Mouse (Mus musculus): ENCODE data around the gene Tsc22d1. TPM values are rescaled to one million over a fixed set of nuclear protein-coding genes. Genes with fewer than 3 reads are reported as not detected.

Gene Tsc22d1
- polyA plus RNA-seq, 1 experiment from 2014 or later = 792 TPM

DNA sequence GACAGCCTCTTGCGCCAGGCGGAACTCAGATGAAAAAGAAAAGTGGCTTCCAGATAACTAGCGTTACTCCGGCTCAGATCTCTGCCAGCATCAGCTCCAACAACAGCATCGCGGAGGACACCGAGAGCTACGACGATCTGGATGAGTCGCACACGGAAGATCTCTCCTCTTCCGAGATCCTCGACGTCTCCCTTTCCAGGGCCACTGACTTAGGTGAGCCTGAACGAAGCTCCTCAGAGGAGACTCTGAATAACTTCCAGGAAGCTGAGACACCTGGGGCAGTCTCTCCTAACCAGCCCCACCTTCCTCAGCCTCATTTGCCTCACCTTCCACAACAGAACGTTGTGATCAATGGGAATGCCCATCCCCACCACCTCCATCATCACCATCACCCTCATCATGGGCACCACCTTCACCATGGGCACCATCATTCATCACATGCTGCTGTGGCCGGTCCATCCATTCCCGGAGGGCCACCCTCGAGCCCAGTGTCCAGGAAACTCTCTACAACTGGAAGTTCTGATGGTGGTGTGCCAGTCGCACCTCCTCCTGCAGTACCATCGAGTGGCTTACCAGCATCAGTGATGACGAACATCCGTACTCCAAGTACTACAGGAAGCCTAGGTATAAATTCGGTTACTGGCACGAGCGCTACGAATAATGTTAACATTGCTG is 1.7 kb downstream of the Tsc22d1 start:
- Histone ChIP-seq H3K27ac (peak overlapping the region; percentile 100), H3K36me3 (replicated peaks) (no peaks in the 10 kb centered on the region), H3K9ac (peak overlapping the region; percentile 96), H3K27me3 (replicated peaks) (no peaks in the 10 kb centered on the region), H3K4me1 (peaks cover 46% of the 10 kb centered on the region), H3K4me3 (peak overlapping the region; percentile 82), H3K4me2 (peak overlapping the region; percentile 84), H3K9me3 (no peaks in the 10 kb centered on the region)
- ATAC-seq (replicated peaks) = no peak
- WGBS = 44% methylated on average over 27 of the region's 27 CpGs

DNA sequence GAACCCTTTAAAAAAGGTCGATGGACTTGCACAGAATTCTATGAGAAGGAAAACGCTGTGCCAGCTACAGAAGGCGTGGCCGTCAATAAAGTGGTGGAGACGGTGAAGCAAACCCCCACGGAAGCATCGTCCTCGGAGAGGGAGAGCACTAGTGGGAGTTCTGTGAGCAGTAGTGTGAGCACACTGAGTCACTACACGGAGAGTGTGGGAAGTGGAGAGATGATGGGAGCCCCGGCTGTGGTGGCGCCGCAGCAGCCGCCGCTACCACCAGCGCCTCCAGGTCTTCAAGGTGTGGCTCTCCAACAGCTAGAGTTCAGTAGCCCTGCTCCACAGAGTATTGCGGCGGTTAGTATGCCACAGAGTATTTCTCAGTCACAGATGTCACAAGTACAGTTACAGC is 2.6 kb downstream of the Tsc22d1 start:
- no peak for ATAC-seq (replicated peaks)
- H3K9ac ChIP-seq = no peak overlapping the region
- H3K4me2 ChIP-seq = peak overlapping the region; percentile 84
- no peaks in the 10 kb centered on the region for H3K27me3 ChIP-seq (replicated peaks)
- H3K9me3 ChIP-seq = no peaks in the 10 kb centered on the region
- H3K4me1 ChIP-seq = peaks cover 55% of the 10 kb centered on the region
- WGBS = 90% methylated on average over 17 of the region's 17 CpGs
- H3K36me3 ChIP-seq (replicated peaks) = no peaks in the 10 kb centered on the region
- peak overlapping the region; percentile 82 for H3K4me3 ChIP-seq
- H3K27ac ChIP-seq = no peak overlapping the region

DNA sequence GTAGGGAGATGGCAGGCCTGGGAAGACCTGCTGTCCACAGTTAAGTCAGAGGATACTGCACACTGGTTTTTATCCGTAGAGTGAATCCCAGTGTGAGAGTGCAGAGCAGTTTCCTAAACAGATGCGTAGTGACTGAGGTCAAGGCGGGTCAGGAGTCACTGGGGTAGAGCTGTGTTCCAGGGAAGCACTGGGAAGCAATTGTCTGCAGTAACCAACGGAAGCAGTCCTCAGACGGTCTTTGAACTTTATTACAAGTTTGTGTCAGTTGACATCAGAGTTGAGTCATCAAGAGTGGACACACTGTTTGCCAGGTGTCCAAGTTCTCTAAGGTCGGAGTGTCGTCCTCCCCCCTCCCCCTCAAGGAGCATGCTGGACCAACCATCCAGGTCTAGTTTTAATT is 6.0 kb downstream of the Tsc22d1 start:
- H3K36me3 ChIP-seq (replicated peaks) = 0 out of 2 replicates have a peak, but pooled peaks cover 7% of the 10 kb centered on the region
- 31% methylated on average over 7 of the region's 7 CpGs for WGBS
- H3K9ac ChIP-seq = peak overlapping the region; percentile 31
- no peaks in the 10 kb centered on the region for H3K27me3 ChIP-seq (replicated peaks)
- no peak overlapping the region for H3K27ac ChIP-seq
- no peaks in the 10 kb centered on the region for H3K9me3 ChIP-seq
- H3K4me2 ChIP-seq = peak overlapping the region; percentile 84
- ATAC-seq (replicated peaks) = no peak
- H3K4me3 ChIP-seq = peak overlapping the region; percentile 35
- peaks cover 77% of the 10 kb centered on the region for H3K4me1 ChIP-seq

DNA sequence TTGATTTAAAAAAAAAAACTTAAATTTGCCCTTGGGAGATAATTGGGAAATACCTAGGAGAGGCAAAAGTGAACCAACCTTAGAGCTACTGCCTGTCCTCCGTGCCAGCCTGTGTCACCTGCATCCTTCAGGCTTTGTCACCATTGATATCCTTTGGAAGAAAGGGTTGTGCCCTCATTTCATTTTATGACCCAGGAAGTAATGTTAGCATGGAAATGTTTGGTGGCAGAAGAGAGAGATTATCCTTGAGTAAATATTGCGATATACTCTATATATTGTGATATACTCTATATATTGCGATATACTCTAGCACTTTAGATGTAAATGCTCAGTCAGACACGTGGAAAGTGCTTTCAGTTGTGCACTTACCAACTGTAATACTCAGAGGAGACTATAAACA is 6.4 kb downstream of the Tsc22d1 start:
- WGBS = 72% methylated on average over 4 of the region's 4 CpGs
- Histone ChIP-seq H3K9ac (no peak overlapping the region), H3K4me3 (peak overlapping the region; percentile 35), H3K27me3 (replicated peaks) (no peaks in the 10 kb centered on the region), H3K27ac (no peak overlapping the region), H3K4me2 (peak overlapping the region; percentile 84), H3K36me3 (replicated peaks) (0 out of 2 replicates have a peak, but pooled peaks cover 10% of the 10 kb centered on the region), H3K4me1 (peaks cover 79% of the 10 kb centered on the region), H3K9me3 (no peaks in the 10 kb centered on the region)
- no peak for ATAC-seq (replicated peaks)

DNA sequence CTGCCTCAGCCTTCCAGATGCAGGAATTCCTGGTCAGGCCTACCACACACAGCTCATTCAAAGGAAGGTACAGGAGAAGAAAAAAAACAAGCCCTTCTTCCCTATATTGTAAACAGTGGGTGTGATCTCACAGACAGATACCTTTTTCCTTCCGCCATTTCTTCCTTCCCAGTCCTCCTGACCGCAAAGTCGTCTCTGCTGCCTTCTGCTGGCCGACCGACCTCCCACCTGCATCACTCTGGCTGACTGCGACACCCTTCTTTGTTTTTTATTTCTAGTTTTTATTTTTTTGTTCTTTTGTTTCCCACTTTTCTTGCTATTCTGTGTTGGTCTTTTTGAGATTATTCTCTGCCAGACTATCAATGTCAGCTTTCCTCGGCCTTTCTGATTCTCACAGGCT is 10.7 kb downstream of the Tsc22d1 start:
- Histone ChIP-seq H3K9ac (no peak overlapping the region), H3K4me2 (no peak overlapping the region), H3K27ac (no peak overlapping the region), H3K36me3 (replicated peaks) (peaks cover 16% of the 10 kb centered on the region; the same call in 1 of the 2 replicates), H3K9me3 (no peaks in the 10 kb centered on the region), H3K4me3 (no peak overlapping the region), H3K27me3 (replicated peaks) (no peaks in the 10 kb centered on the region), H3K4me1 (peaks cover 60% of the 10 kb centered on the region)
- ATAC-seq (replicated peaks) = no peak
- 91% methylated on average over 7 of the region's 7 CpGs for WGBS

DNA sequence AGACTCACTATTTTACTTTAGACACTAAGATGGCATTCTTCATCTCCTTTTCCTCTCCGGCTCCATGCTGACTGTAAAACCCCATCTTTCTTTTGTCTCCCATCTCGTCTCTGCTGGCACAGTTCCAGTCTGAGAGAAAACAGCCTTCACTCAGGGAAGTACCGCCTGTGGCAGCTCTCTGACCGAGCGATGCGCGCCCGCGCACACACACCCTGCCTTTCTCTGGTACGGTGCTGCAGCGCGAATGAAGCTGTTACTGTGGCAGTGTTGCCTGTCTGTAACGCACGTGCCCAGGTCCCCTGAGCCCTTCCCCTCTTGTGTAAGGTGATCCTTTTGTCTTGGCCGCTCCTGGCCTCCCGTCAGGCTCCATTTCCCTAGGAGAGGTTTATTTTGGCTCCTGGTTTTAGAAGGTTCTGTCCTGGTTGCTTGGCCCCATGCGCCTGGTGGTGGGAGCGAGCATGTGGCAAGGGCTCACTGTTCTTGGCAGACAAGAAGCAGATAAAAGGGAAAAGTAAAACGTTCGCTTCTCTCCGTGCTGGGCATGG is 11.3 kb downstream of the Tsc22d1 start:
- Histone ChIP-seq H3K36me3 (replicated peaks) (peaks cover 16% of the 10 kb centered on the region; the same call in 1 of the 2 replicates), H3K4me1 (peaks cover 54% of the 10 kb centered on the region), H3K9ac (no peak overlapping the region), H3K27me3 (replicated peaks) (no peaks in the 10 kb centered on the region), H3K4me2 (no peak overlapping the region), H3K4me3 (no peak overlapping the region), H3K9me3 (no peaks in the 10 kb centered on the region), H3K27ac (no peak overlapping the region)
- WGBS = 75% methylated on average over 21 of the region's 21 CpGs
- ATAC-seq (replicated peaks) = 0 out of 2 replicates have a peak, but pooled peaks have one; percentile 65

DNA sequence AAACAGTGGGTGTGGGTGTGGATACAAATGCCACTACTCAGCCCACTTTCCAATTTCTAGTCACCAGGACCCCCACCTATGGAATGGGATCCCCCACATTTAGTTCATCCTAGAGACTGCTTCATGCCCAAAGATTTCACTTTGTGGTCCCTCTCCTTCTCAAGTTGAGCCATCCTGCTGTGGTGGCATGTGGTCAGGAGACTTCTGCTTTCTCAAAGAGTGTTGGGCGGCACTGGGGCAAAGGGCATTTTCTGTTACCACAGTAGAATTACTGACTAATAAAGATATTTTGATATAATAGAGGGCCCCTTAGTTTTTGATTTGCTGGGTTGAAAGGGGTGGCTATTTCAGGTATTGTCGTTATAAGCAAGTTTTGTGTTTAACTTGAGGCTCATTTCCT is 14.1 kb downstream of the Tsc22d1 start:
- Histone ChIP-seq H3K9me3 (no peaks in the 10 kb centered on the region), H3K4me3 (no peak overlapping the region), H3K4me2 (no peak overlapping the region), H3K27me3 (replicated peaks) (no peaks in the 10 kb centered on the region), H3K27ac (no peak overlapping the region), H3K4me1 (peaks cover 26% of the 10 kb centered on the region), H3K9ac (no peak overlapping the region), H3K36me3 (replicated peaks) (peaks cover 8% of the 10 kb centered on the region; the same call in 1 of the 2 replicates)
- WGBS = 92% methylated on average over 2 of the region's 2 CpGs
- no peak for ATAC-seq (replicated peaks)

DNA sequence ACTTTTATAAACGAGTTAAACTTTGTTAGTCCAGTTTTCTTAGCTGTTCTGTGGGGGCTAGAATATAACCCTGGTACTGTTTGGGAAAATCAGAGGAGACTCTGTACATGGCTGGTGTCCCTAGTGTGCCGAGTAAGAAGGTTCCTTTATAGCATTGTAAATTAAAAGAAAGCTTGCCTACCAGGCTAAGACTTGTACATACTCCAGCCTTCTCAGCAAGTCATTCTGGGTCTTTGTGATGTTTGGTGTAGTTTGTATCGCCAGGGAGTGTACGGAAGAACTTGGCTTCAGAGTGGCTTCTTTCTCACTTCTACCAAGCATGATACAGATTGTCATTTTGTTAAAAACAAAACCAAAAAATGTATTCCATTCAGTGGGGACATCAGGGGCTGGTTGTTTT is 17.2 kb downstream of the Tsc22d1 start:
- 88% methylated on average over 4 of the region's 4 CpGs for WGBS
- no peaks in the 10 kb centered on the region for H3K27me3 ChIP-seq (replicated peaks)
- no peaks in the 10 kb centered on the region for H3K36me3 ChIP-seq (replicated peaks)
- no peak for ATAC-seq (replicated peaks)
- H3K9me3 ChIP-seq = no peaks in the 10 kb centered on the region
- no peak overlapping the region for H3K9ac ChIP-seq
- H3K4me2 ChIP-seq = no peak overlapping the region
- no peak overlapping the region for H3K4me3 ChIP-seq
- peaks cover 11% of the 10 kb centered on the region; the same call in 1 of the 2 replicates for H3K4me1 ChIP-seq
- no peak overlapping the region for H3K27ac ChIP-seq

DNA sequence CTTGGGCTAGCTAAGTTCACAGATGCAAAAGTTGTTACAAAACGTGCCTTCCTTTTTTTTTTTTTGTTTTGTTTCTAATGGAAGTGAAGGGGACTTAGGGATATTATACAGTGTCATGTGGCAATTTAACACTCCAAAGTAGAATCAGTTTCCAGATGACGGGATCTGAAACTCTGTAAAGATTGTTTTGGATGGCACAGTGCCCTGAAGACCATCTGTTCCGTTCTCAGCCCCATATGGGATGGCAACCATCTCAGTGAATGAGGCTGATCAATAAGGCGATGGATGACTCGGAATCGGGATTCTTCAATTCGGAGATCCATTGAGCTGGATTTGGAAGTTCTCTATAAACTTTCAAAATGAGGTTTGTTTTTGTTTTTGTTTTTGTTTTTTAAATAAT is 17.6 kb downstream of the Tsc22d1 start:
- 74% methylated on average over 7 of the region's 7 CpGs for WGBS
- Histone ChIP-seq H3K27me3 (replicated peaks) (no peaks in the 10 kb centered on the region), H3K9me3 (no peaks in the 10 kb centered on the region), H3K36me3 (replicated peaks) (no peaks in the 10 kb centered on the region), H3K4me3 (no peak overlapping the region), H3K9ac (no peak overlapping the region), H3K4me2 (no peak overlapping the region), H3K4me1 (peaks cover 12% of the 10 kb centered on the region; the same call in 1 of the 2 replicates), H3K27ac (no peak overlapping the region)
- no peak for ATAC-seq (replicated peaks)

DNA sequence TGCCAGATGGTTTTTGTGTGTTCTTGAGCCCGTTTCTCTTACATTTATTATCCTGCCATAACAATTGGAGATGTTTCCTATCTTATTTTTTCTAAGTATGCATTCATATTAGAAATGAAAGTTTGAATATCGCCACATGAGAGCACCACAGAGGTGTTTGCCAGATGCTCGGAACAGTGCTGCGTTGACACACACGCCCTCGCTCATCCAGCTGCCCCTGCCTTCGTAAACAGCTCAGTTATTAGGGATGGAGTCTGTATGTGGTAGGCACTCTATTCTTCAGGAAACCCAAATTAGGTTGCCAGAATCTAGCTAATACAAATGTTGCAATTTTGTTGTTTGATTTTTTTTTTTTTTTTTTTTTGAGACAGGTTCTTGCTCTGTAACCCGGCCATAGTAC is 18.1 kb downstream of the Tsc22d1 start:
- H3K27ac ChIP-seq = no peak overlapping the region
- H3K4me1 ChIP-seq = peaks cover 8% of the 10 kb centered on the region; the same call in 1 of the 2 replicates
- H3K4me3 ChIP-seq = no peak overlapping the region
- H3K9ac ChIP-seq = no peak overlapping the region
- 92% methylated on average over 8 of the region's 8 CpGs for WGBS
- H3K36me3 ChIP-seq (replicated peaks) = no peaks in the 10 kb centered on the region
- H3K27me3 ChIP-seq (replicated peaks) = no peaks in the 10 kb centered on the region
- H3K4me2 ChIP-seq = no peak overlapping the region
- no peak for ATAC-seq (replicated peaks)
- no peaks in the 10 kb centered on the region for H3K9me3 ChIP-seq

DNA sequence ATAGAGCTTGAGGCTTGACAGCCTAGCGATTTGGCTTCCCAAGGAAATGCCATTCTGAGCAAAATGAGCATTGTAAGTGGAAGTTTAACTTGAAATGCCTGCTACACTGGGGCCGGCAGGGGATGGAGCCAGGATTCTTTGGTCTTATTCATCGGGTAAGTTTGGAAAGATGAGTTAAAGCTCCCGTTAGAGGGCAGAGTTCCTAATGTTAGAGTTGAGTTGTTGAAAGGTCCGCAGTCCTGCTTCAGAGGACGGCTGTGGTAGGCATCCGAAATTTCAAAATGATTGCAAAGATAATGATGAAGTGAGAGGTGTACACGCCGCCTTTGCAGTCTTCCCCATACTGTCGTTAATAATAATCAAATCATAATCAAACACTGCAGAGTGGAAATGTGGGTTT is 27.4 kb downstream of the Tsc22d1 start:
- no peak overlapping the region for H3K9ac ChIP-seq
- H3K27me3 ChIP-seq (replicated peaks) = no peaks in the 10 kb centered on the region
- H3K4me2 ChIP-seq = no peak overlapping the region
- no peaks in the 10 kb centered on the region for H3K4me1 ChIP-seq
- no peaks in the 10 kb centered on the region for H3K9me3 ChIP-seq
- H3K4me3 ChIP-seq = no peak overlapping the region
- H3K27ac ChIP-seq = no peak overlapping the region
- no peak for ATAC-seq (replicated peaks)
- 89% methylated on average over 10 of the region's 10 CpGs for WGBS
- H3K36me3 ChIP-seq (replicated peaks) = peaks cover 17% of the 10 kb centered on the region

DNA sequence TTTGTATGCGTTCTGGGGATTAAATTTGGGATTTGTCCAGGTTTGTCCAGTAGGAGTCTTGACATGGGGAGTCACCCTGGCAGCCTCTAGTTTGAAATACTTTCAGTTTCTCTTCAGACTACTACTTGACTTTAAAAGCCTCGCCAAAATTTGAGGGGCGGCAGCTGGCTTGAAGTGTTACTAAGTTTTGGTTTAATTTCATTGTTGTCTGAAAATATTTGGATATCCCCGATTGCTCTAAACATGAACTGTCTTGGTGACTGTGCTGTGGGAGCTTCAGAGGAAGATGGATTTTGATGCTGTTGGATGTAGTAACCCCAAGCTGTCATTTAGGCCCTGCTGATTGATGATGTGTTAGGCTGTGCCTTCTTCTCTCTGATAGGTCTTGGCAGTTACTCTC is 34.2 kb downstream of the Tsc22d1 start:
- Histone ChIP-seq H3K9ac (no peak overlapping the region), H3K4me1 (peaks cover 16% of the 10 kb centered on the region; the same call in 1 of the 2 replicates), H3K4me2 (no peak overlapping the region), H3K4me3 (no peak overlapping the region), H3K27me3 (replicated peaks) (no peaks in the 10 kb centered on the region), H3K36me3 (replicated peaks) (0 out of 2 replicates have a peak, but pooled peaks cover 3% of the 10 kb centered on the region), H3K27ac (no peak overlapping the region), H3K9me3 (no peaks in the 10 kb centered on the region)
- ATAC-seq (replicated peaks) = no peak
- WGBS = 78% methylated on average over 4 of the region's 4 CpGs

DNA sequence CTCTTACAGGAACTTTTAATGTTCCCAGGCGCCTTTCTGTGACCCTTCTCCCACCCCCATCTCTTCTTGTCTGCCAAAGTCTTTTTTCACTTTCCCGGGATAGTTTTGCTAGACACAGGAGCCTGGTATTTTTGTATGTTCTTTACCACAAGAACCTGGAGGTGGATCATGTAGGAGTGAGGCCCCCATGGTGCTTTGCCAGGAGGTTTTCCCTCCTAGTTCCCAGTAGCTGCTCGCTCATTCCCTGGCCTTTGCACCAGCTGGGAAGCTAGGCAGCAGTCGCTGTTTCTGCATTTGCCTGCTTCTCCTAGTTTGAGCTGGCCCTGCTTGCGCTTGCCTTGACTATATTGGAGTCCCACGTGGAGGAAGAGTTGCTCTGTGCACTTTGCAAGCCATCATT is 36.2 kb downstream of the Tsc22d1 start:
- Histone ChIP-seq H3K9me3 (no peaks in the 10 kb centered on the region), H3K4me1 (peaks cover 16% of the 10 kb centered on the region; the same call in 1 of the 2 replicates), H3K27me3 (replicated peaks) (no peaks in the 10 kb centered on the region), H3K36me3 (replicated peaks) (0 out of 2 replicates have a peak, but pooled peaks cover 3% of the 10 kb centered on the region), H3K9ac (no peak overlapping the region), H3K4me2 (no peak overlapping the region), H3K27ac (no peak overlapping the region), H3K4me3 (no peak overlapping the region)
- ATAC-seq (replicated peaks) = no peak
- WGBS = 83% methylated on average over 6 of the region's 6 CpGs
